In genomic region chr3:133322552-133322951, GRCm38 (mm10) we compare ENCODE assay signal across 9 mouse cellular contexts. TPM values are rescaled to one million over a fixed set of nuclear protein-coding genes. Genes with fewer than 3 reads are reported as not detected.
DNase-seq lines count a peak whose midpoint lies in the region; TF ChIP-seq lines count a peak whose summit lies in the region.
"Had no signal": no experiment of that assay in that cellular context is flagged by ENCODE, and none has a peak within 500 bp of the region (broad histone marks: within the 10 kb centered on the region; RNA-seq: fewer than 3 reads in every experiment).

No protein-coding gene starts in this region.

- H3K36me3 ChIP-seq in thymus, adult 2 months (ENCODE audit: control insufficient read depth, insufficient read depth, low read length): no peaks in the 10 kb centered on the region
- H3K36me3 ChIP-seq in embryonic facial prominence, embryonic 10.5 days (replicated peaks): peaks cover 42% of the 10 kb centered on the region

- H3K4me1 ChIP-seq in thymus, adult 2 months (replicated peaks; ENCODE audit: control insufficient read depth, insufficient read depth, low read length): no peaks in the 10 kb centered on the region
- H3K4me1 ChIP-seq in embryonic facial prominence, embryonic 10.5 days: no peaks in the 10 kb centered on the region
- H3K4me1 ChIP-seq: liver, embryonic 15.5 days had no signal

- no peaks in the 10 kb centered on the region for H3K9me3 ChIP-seq in embryonic facial prominence, embryonic 10.5 days
- H3K9me3 ChIP-seq: liver, embryonic 15.5 days had no signal

- H3K4me3 ChIP-seq in thymus, adult 2 months (ENCODE audit: control insufficient read depth, insufficient read depth, low read length): no peak overlapping the region
- no peak overlapping the region for H3K4me3 ChIP-seq in embryonic facial prominence, embryonic 10.5 days
- H3K4me3 ChIP-seq: liver, embryonic 15.5 days had no signal

- intact Hi-C loops in heart, postnatal 36 days (cut with DNase I): no loop called here

- H3K27me3 ChIP-seq in thymus, adult 2 months (ENCODE audit: control insufficient read depth, insufficient read depth, low read length): no peaks in the 10 kb centered on the region
- no peaks in the 10 kb centered on the region for H3K27me3 ChIP-seq in embryonic facial prominence, embryonic 10.5 days (replicated peaks; ENCODE audit: low read depth, poor library complexity, severe bottlenecking)
- H3K27me3 ChIP-seq: liver, embryonic 15.5 days had no signal

- 87% methylated on average over 4 of the region's 4 CpGs for WGBS in thymus, adult 2 months
- 73% methylated on average over 4 of the region's 4 CpGs for WGBS in embryonic facial prominence, embryonic 10.5 days

- peak; percentile 73; the same call in 1 of the 2 replicates for TF ChIP-seq CTCF in thymus, adult 2 months (IDR thresholded peaks at IDR 0.05; ENCODE audit: borderline replicate concordance, control insufficient read depth, extremely low read depth, insufficient read depth, low read length, poor library complexity)

- TF ChIP-seq POLR2A in thymus, adult 2 months (IDR thresholded peaks at IDR 0.05; ENCODE audit: control insufficient read depth, extremely low read depth, insufficient read depth, low read length, poor library complexity): no peak

- DNase-seq in heart, postnatal 4 days: peak; percentile 28
- no peak for DNase-seq in heart, postnatal 36 days
- no peak for DNase-seq in thymus, adult 2 months
- no peak for DNase-seq in thymus, adult 18-20 months
- DNase-seq in embryonic facial prominence, embryonic 10.5 days (ENCODE audit: low spot score): peak; percentile 31
- peak; percentile 63 for DNase-seq in thymus, postnatal 4 days
- DNase-seq in Muller cell, postnatal 12 days (ENCODE audit: inconsistent ontology term): no peak
- no peak for DNase-seq in urinary bladder, adult 2 months (ENCODE audit: low spot score)

- H3K27ac ChIP-seq in thymus, adult 2 months (ENCODE audit: control insufficient read depth, insufficient read depth, low read length): no peak overlapping the region
- H3K27ac ChIP-seq in embryonic facial prominence, embryonic 10.5 days (replicated peaks): no peak overlapping the region
- H3K27ac ChIP-seq: liver, embryonic 15.5 days had no signal

RNA-seq across cellular contexts. Expression of gene Ppa2, which starts 12.6 kb away (rescaled TPM):
- 10 to 100 TPM; 83.7 to 92.5 TPM for total RNA-seq in heart, postnatal 4 days (2021)
- total RNA-seq in heart, postnatal 36 days (2021): 100 to 1,000 TPM; 138 to 145 TPM
- 38.5 and 50.5 TPM in 2 replicates for polyA plus RNA-seq in thymus, adult 2 months (2012; rRNA removed)
- 84.6 and 88.0 TPM in 2 replicates for polyA plus RNA-seq in embryonic facial prominence, embryonic 10.5 days (2016; fragmentation: Nextera tagmentation; extraction: Ambion mirVana)
- polyA plus RNA-seq in urinary bladder, adult 2 months (2012; rRNA removed): 47.7 and 52.3 TPM in 2 replicates

Comparison
In these comparisons a context has a peak if more than half of its experiments do, and no peak if none do; other contexts are left out.
1. DNase-seq: peak in heart, postnatal 4 days (single experiment), embryonic facial prominence, embryonic 10.5 days (single experiment) and thymus, postnatal 4 days (single experiment); none in heart, postnatal 36 days (0 of 2), thymus, adult 2 months (single experiment), thymus, adult 18-20 months (0 of 2), Muller cell, postnatal 12 days (single experiment) and urinary bladder, adult 2 months (single experiment).